Mouse (Mus musculus): ENCODE results near the gene Radil.

DNA sequence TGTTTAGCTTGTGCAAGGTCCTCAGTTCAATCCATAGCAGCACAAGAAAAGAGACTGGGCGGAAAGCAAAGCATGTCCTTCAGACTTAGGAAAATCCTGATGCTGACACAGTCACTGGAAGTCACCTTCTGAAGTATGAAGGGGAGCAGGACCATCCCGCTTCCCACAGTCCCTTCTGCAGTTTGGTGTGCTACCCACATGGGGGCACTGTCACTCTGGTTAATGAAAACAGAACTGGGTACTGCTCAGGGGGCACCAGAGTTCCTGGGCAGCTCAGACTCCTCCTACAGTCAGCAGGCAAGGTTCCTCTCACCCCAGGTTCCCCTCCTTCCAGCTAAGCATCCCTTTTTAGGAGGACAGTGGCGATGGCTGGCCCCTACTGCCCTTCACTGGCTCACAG, 51.9 kb downstream of the Radil start:
- TF ChIP-seq CTCF (IDR thresholded peaks at IDR 0.05), result peak; percentile 69
- no peak for TF ChIP-seq POLR2A (IDR thresholded peaks at IDR 0.05; ENCODE audit: insufficient read depth, low read depth, low read length)
- no peak for TF ChIP-seq EP300 (IDR thresholded peaks at IDR 0.05; ENCODE audit: insufficient read depth, low read depth, low read length)
